Mouse (Mus musculus): Measurements from ENCODE around the gene Mif.

Gene Mif

GRCm38 (mm10) chr10:75835761-75836531 is 24.1 kb downstream of the Mif start:
- DNase-seq (ENCODE audit: low spot score): no peak

GRCm38 (mm10) chr10:75835307-75835706 is 24.7 kb downstream of the Mif start:
- DNase-seq (ENCODE audit: low spot score): no peak

GRCm38 (mm10) chr10:75834721-75835120 is 25.3 kb downstream of the Mif start:
- no peak for DNase-seq (ENCODE audit: low spot score)

GRCm38 (mm10) chr10:75834250-75834649 is 25.8 kb downstream of the Mif start:
- no peak for DNase-seq (ENCODE audit: low spot score)

- no peak for DNase-seq (ENCODE audit: low spot score)
Measured at GRCm38 (mm10) chr10:75833456-75834080, 26.5 kb downstream of the Mif start.

- DNase-seq (ENCODE audit: low spot score): no peak
Measured at GRCm38 (mm10) chr10:75832272-75832895, 27.7 kb downstream of the Mif start.

- DNase-seq (ENCODE audit: low spot score): no peak
Measured at GRCm38 (mm10) chr10:75830275-75830670, 29.8 kb downstream of the Mif start.

- no peak for DNase-seq (ENCODE audit: low spot score)
Measured at GRCm38 (mm10) chr10:75829529-75830274, 30.3 kb downstream of the Mif start.

- DNase-seq (ENCODE audit: low spot score): no peak
Measured at GRCm38 (mm10) chr10:75828500-75828931, 31.5 kb downstream of the Mif start.

- DNase-seq (ENCODE audit: low spot score): no peak
Measured at GRCm38 (mm10) chr10:75827668-75828360, 32.2 kb downstream of the Mif start.

- DNase-seq (ENCODE audit: low spot score): no peak
Measured at GRCm38 (mm10) chr10:75824530-75824929, 35.5 kb downstream of the Mif start.

- no peak for DNase-seq (ENCODE audit: low spot score)
Measured at GRCm38 (mm10) chr10:75823782-75824181, 36.3 kb downstream of the Mif start.

- DNase-seq (ENCODE audit: low spot score): no peak
Measured at GRCm38 (mm10) chr10:75822443-75822842, 37.6 kb downstream of the Mif start, which contains the start of gene Gstt4. TSS of gene Gstt4 (minus strand) at chr10:75822543.

- DNase-seq (ENCODE audit: low spot score): no peak
Measured at GRCm38 (mm10) chr10:75819882-75820281, 40.2 kb downstream of the Mif start.

GRCm38 (mm10) chr10:75818641-75819040 is 41.4 kb downstream of the Mif start:
- no peak for DNase-seq (ENCODE audit: low spot score)

Measured in left cerebral cortex, adult 11 months (tissue).